Mouse (Mus musculus) erythroblast, embryonic 14.5 days (primary cell): ENCODE measurements around the gene Zbtb7b.

ENCODE experiments used
- GATA1 ChIP-seq: IDR thresholded peaks from 2 replicates; pipeline ENCODE4 v1.6.1; 2012; ENCODE audit warnings: low read length, inconsistent platforms, mixed read lengths
- TAL1 ChIP-seq: IDR thresholded peaks from 3 replicates; pipeline ENCODE4 v1.6.1; 2012; ENCODE audit warnings: low read length, inconsistent platforms, mixed read lengths

DNA sequence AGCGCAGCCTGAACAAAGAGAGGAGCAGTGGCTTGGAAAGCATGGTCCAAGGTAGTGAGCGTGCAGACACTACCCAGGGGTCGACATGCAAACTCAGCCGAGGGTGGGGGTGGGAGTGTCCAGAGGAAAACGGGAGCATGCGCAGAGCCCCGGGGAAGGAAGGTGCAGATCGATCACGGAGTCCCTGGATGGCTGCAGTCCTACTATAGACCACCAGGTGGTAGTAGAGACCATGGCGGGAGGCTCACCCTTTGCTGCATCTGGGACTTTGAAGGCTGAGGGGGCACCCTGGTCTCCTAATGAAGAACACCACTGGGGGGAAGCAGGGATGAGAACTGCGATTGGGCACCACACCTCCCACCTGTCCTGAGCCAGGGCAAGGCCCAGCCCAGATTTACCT lies 54.1 kb downstream of the Zbtb7b start:
- TF ChIP-seq GATA1 (no peak), TAL1 (no peak)
